Mouse (Mus musculus) cortical plate, adult 2 months (tissue): Measurements from ENCODE around the gene Nln.

Source experiments
- CTCF ChIP-seq: fragments of 200-500 bp; IDR thresholded peaks from 2 replicates; pipeline ENCODE4 v1.5.1; 2011; ENCODE audit warnings: mild to moderate bottlenecking, control low read depth, low read length; ENCODE audit not compliant: insufficient read depth; ENCODE audit errors: extremely low read depth
- POLR2A ChIP-seq: fragments of 200-500 bp; IDR thresholded peaks from 2 replicates; pipeline ENCODE4 v1.6.1; 2011; ENCODE audit warnings: mild to moderate bottlenecking, low read length, control low read depth; ENCODE audit not compliant: insufficient read depth; ENCODE audit errors: extremely low read depth

DNA sequence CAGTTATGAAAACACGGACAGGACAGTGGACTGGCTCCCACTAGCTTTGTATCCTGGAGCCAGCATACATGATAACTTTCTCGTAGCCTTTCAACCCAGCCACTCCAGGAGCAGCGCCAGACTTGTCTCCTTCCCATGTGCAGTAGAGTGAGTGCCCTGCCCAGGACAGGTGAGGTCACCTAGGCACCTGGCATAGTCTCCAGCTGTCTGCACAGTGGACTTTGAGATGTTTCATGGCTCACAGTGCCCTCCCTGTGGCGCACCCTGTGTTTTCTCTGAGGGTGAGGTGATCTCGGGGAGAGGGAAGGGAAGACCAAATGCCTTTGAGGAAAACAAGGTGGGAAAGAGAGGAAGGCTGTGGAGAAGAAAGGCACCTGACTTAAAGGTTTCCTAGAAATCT is 80.3 kb downstream of the Nln start:
- TF ChIP-seq CTCF (no peak), POLR2A (no peak)
